ENCODE assay signal across 8 mouse cellular contexts in genomic region chr1:74391844-74392441, GRCm38 (mm10). TPM values are rescaled to one million over a fixed set of nuclear protein-coding genes. Genes with fewer than 3 reads are reported as not detected.
A peak's percentile ranks its signal among the peaks of the same experiment; 100 is the strongest.
DNase-seq lines count a peak whose midpoint lies in the region; ATAC-seq and TF ChIP-seq lines count a peak whose summit lies in the region.

No protein-coding gene starts in this region.

- H3K27me3 ChIP-seq in intestine, embryonic 16.5 days (replicated peaks; ENCODE audit: control insufficient read depth, insufficient read depth, low read length) = no peaks in the 10 kb centered on the region
- H3K27me3 ChIP-seq in liver, embryonic 16.5 days (ENCODE audit: control insufficient read depth, insufficient read depth, low read depth, low read length) = no peaks in the 10 kb centered on the region
- peaks cover 6% of the 10 kb centered on the region for H3K27me3 ChIP-seq in neural tube, embryonic 12.5 days (replicated peaks)

- WGBS in intestine, embryonic 16.5 days = 0% methylated on average over 49 of the region's 63 CpGs
- WGBS in liver, embryonic 16.5 days (ENCODE audit: insufficient replicate concordance) = 0% methylated on average over 53 of the region's 63 CpGs
- under 1% methylated on average over 63 of the region's 63 CpGs for WGBS in neural tube, embryonic 12.5 days

- H3K36me3 ChIP-seq in intestine, embryonic 16.5 days (ENCODE audit: control insufficient read depth, insufficient read depth, low read length) = peaks cover 19% of the 10 kb centered on the region
- H3K36me3 ChIP-seq in liver, embryonic 16.5 days (ENCODE audit: control insufficient read depth, insufficient read depth) = peaks cover 20% of the 10 kb centered on the region
- peaks cover 19% of the 10 kb centered on the region; the same call in 1 of the 2 replicates for H3K36me3 ChIP-seq in neural tube, embryonic 12.5 days

- H3K4me3 ChIP-seq in cortical plate, adult 2 months (ENCODE audit: insufficient read depth, low read length) = peak overlapping the region; percentile 64
- peak overlapping the region; percentile 78 for H3K4me3 ChIP-seq in intestine, embryonic 16.5 days (ENCODE audit: low read length)
- H3K4me3 ChIP-seq in liver, embryonic 16.5 days (ENCODE audit: low read depth, low read length) = peak overlapping the region; percentile 94
- peak overlapping the region; percentile 86 for H3K4me3 ChIP-seq in neural tube, embryonic 12.5 days

- H3K4me2 ChIP-seq in intestine, embryonic 16.5 days (ENCODE audit: low read depth, low read length) = peak overlapping the region; percentile 65
- peak overlapping the region; percentile 99 for H3K4me2 ChIP-seq in liver, embryonic 16.5 days (ENCODE audit: low read depth, low read length)
- H3K4me2 ChIP-seq in neural tube, embryonic 12.5 days (replicated peaks) = peak overlapping the region; percentile 82

- peak; percentile 32 for ATAC-seq in intestine, embryonic 16.5 days
- peak; percentile 45 for ATAC-seq in liver, embryonic 16.5 days (ENCODE audit: low read depth)
- peak; percentile 58 for ATAC-seq in neural tube, embryonic 12.5 days (ENCODE audit: low FRiP score, low read depth)

- H3K4me1 ChIP-seq in cortical plate, adult 2 months (ENCODE audit: control insufficient read depth, insufficient read depth, low read length) = no peaks in the 10 kb centered on the region
- peaks cover 41% of the 10 kb centered on the region for H3K4me1 ChIP-seq in intestine, embryonic 16.5 days (ENCODE audit: control insufficient read depth, insufficient read depth, low read length)
- peaks cover 65% of the 10 kb centered on the region for H3K4me1 ChIP-seq in liver, embryonic 16.5 days (ENCODE audit: control insufficient read depth, low read depth, low read length)
- H3K4me1 ChIP-seq in neural tube, embryonic 12.5 days = peaks cover 26% of the 10 kb centered on the region

- H3K9me3 ChIP-seq in intestine, embryonic 16.5 days (ENCODE audit: control insufficient read depth, low read length) = no peaks in the 10 kb centered on the region
- H3K9me3 ChIP-seq in liver, embryonic 16.5 days (replicated peaks; ENCODE audit: control insufficient read depth, low read length) = no peaks in the 10 kb centered on the region
- no peaks in the 10 kb centered on the region for H3K9me3 ChIP-seq in neural tube, embryonic 12.5 days

- peak overlapping the region; percentile 98 for H3K9ac ChIP-seq in intestine, embryonic 16.5 days (ENCODE audit: low read depth, low read length)
- peak overlapping the region; percentile 98 for H3K9ac ChIP-seq in liver, embryonic 16.5 days (ENCODE audit: low read depth, low read length)
- peak overlapping the region; percentile 87 for H3K9ac ChIP-seq in neural tube, embryonic 12.5 days

- no peak for TF ChIP-seq POLR2A in cortical plate, adult 2 months (IDR thresholded peaks at IDR 0.05; ENCODE audit: extremely low read depth, insufficient read depth, low read length)

- TF ChIP-seq CTCF in cortical plate, adult 2 months (IDR thresholded peaks at IDR 0.05; ENCODE audit: extremely low read depth, insufficient read depth, low read length) = no peak

- H3K27ac ChIP-seq in cortical plate, adult 2 months (ENCODE audit: insufficient read depth, low read length) = peak overlapping the region; percentile 91
- peak overlapping the region; percentile 99 for H3K27ac ChIP-seq in intestine, embryonic 16.5 days (ENCODE audit: low read length)
- H3K27ac ChIP-seq in liver, embryonic 16.5 days (ENCODE audit: low read length) = peak overlapping the region; percentile 98
- H3K27ac ChIP-seq in neural tube, embryonic 12.5 days = peak overlapping the region; percentile 68; the same call in 1 of the 2 replicates

- DNase-seq in right cerebral cortex, adult 18-20 months = peak; percentile 41
- no peak for DNase-seq in right cerebral cortex, adult 2 months (ENCODE audit: low spot score in 2 of 2)
- DNase-seq in gastrocnemius, postnatal 4 days (ENCODE audit: low spot score in 2 of 2) = peak; percentile 72 to 82
- peak; percentile 76 to 77 for DNase-seq in thymus, adult 18-20 months

RNA-seq across cellular contexts. Expression of gene Ctdsp1, which starts 0.6 kb away (rescaled TPM):
- 25.4 and 26.8 TPM in 2 replicates for polyA plus RNA-seq in cortical plate, adult 2 months (2012; rRNA removed)
- total RNA-seq in gastrocnemius, postnatal 4 days (2021) = 100 to 1,000 TPM; 109 to 135 TPM
- polyA plus RNA-seq in intestine, embryonic 16.5 days (2015; fragmentation: Nextera tagmentation; extraction: Ambion mirVana) = 69.4 and 72.3 TPM in 2 replicates
- 45.9 and 48.6 TPM in 2 replicates for polyA plus RNA-seq in liver, embryonic 16.5 days (2015; fragmentation: Nextera tagmentation; extraction: Ambion mirVana)
- polyA plus RNA-seq in neural tube, embryonic 12.5 days (2016; fragmentation: Nextera tagmentation; extraction: Ambion mirVana) = 29.9 and 31.3 TPM in 2 replicates

RNA-seq across cellular contexts. Expression of gene Slc11a1, which starts 16.9 kb away (rescaled TPM):
- polyA plus RNA-seq in cortical plate, adult 2 months (2012; rRNA removed) = 7.6 and 8.9 TPM in 2 replicates
- 1 to 10 TPM; 4.5 to 4.6 TPM for total RNA-seq in gastrocnemius, postnatal 4 days (2021)
- 8.0 and 8.9 TPM in 2 replicates for polyA plus RNA-seq in intestine, embryonic 16.5 days (2015; fragmentation: Nextera tagmentation; extraction: Ambion mirVana)
- polyA plus RNA-seq in liver, embryonic 16.5 days (2015; fragmentation: Nextera tagmentation; extraction: Ambion mirVana) = 17.4 and 17.9 TPM in 2 replicates
- polyA plus RNA-seq in neural tube, embryonic 12.5 days (2016; fragmentation: Nextera tagmentation; extraction: Ambion mirVana) = 2.1 and 4.1 TPM in 2 replicates

RNA-seq across cellular contexts. Expression of gene Vil1, which starts 17.2 kb away (rescaled TPM):
- 0.56 and 0.66 TPM in 2 replicates for polyA plus RNA-seq in cortical plate, adult 2 months (2012; rRNA removed)
- under 1 TPM; 0.13 to 0.66 TPM for total RNA-seq in gastrocnemius, postnatal 4 days (2021)
- 207 and 244 TPM in 2 replicates for polyA plus RNA-seq in intestine, embryonic 16.5 days (2015; fragmentation: Nextera tagmentation; extraction: Ambion mirVana)
- polyA plus RNA-seq in liver, embryonic 16.5 days (2015; fragmentation: Nextera tagmentation; extraction: Ambion mirVana) = 0.69 and 1.6 TPM in 2 replicates
- 0.15 and 0.17 TPM in 2 replicates for polyA plus RNA-seq in neural tube, embryonic 12.5 days (2016; fragmentation: Nextera tagmentation; extraction: Ambion mirVana)

RNA-seq across cellular contexts. Expression of gene Catip, which starts 30.0 kb away (rescaled TPM):
- 4.6 and 5.1 TPM in 2 replicates for polyA plus RNA-seq in cortical plate, adult 2 months (2012; rRNA removed)
- under 1 TPM; 0.23 to 0.25 TPM for total RNA-seq in gastrocnemius, postnatal 4 days (2021)
- 0.24 and 0.50 TPM in 2 replicates for polyA plus RNA-seq in intestine, embryonic 16.5 days (2015; fragmentation: Nextera tagmentation; extraction: Ambion mirVana)
- 0.05 and 0.08 TPM in 2 replicates for polyA plus RNA-seq in liver, embryonic 16.5 days (2015; fragmentation: Nextera tagmentation; extraction: Ambion mirVana)
- 0.25 and 0.75 TPM in 2 replicates for polyA plus RNA-seq in neural tube, embryonic 12.5 days (2016; fragmentation: Nextera tagmentation; extraction: Ambion mirVana)

Comparison
In these comparisons a context has a peak if more than half of its experiments do, and no peak if none do; other contexts are left out.
1. DNase-seq: peak in right cerebral cortex, adult 18-20 months (single experiment), gastrocnemius, postnatal 4 days (2 of 2) and thymus, adult 18-20 months (2 of 2); none in right cerebral cortex, adult 2 months (0 of 2).
2. RNA of gene Vil1, which starts 17.2 kb away (polyA plus RNA-seq): 207 to 244 TPM in intestine, embryonic 16.5 days; 0.69 to 1.6 TPM in liver, embryonic 16.5 days, 0.56 to 0.66 TPM in cortical plate, adult 2 months and 0.15 to 0.17 TPM in neural tube, embryonic 12.5 days; every median in the first group is over 10 times any median in the second.
3. Peak in every context shown above with its lines, with median percentiles within 50 percentile points of each other: H3K27ac ChIP-seq, H3K4me3 ChIP-seq, ATAC-seq, H3K4me2 ChIP-seq and H3K9ac ChIP-seq.